Mouse (Mus musculus): Measurements from ENCODE around the gene Opcml. TPM values are rescaled to one million over a fixed set of nuclear protein-coding genes. Genes with fewer than 3 reads are reported as not detected.
A peak's percentile ranks its signal among the peaks of the same experiment; 100 is the strongest.

Gene Opcml
- polyA plus RNA-seq, 1 experiment = 43.6 TPM

DNA sequence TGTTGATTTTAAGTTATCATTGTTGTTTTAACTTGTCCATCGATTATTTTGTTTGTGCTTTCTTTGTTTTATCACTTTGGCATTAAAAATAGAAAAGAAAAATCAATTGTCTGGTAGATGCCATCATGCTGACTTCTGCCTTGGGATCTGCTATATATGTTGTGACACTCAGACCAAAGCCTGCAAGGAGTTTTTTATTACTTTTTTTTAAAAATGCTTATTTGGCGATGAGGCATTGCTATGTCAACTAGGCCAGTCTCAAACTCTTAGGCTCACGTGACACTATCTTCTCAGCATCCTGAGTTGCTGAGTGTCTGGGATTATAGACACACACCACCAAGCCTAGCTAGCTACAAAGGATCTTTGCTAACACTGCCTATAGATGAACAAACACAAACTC, 605.1 kb downstream of the Opcml start:
- H3K27me3 ChIP-seq (ENCODE audit: control insufficient read depth, insufficient read depth, low read length) = no peaks in the 10 kb centered on the region
- DNase-seq = no peak
- H3K27ac ChIP-seq (ENCODE audit: insufficient read depth, low read length) = no peak overlapping the region
- H3K4me1 ChIP-seq (ENCODE audit: control insufficient read depth, insufficient read depth, low read length) = no peaks in the 10 kb centered on the region
- TF ChIP-seq CTCF (IDR thresholded peaks at IDR 0.05; ENCODE audit: borderline replicate concordance, insufficient read depth, low read depth, low read length) = no peak
- no peak for TF ChIP-seq POLR2A (IDR thresholded peaks at IDR 0.05; ENCODE audit: borderline replicate concordance, insufficient read depth, low read length)
- WGBS = 90% methylated on average over 3 of the region's 3 CpGs
- no peak overlapping the region for H3K4me3 ChIP-seq (replicated peaks; ENCODE audit: insufficient read depth, low read depth, low read length)

DNA sequence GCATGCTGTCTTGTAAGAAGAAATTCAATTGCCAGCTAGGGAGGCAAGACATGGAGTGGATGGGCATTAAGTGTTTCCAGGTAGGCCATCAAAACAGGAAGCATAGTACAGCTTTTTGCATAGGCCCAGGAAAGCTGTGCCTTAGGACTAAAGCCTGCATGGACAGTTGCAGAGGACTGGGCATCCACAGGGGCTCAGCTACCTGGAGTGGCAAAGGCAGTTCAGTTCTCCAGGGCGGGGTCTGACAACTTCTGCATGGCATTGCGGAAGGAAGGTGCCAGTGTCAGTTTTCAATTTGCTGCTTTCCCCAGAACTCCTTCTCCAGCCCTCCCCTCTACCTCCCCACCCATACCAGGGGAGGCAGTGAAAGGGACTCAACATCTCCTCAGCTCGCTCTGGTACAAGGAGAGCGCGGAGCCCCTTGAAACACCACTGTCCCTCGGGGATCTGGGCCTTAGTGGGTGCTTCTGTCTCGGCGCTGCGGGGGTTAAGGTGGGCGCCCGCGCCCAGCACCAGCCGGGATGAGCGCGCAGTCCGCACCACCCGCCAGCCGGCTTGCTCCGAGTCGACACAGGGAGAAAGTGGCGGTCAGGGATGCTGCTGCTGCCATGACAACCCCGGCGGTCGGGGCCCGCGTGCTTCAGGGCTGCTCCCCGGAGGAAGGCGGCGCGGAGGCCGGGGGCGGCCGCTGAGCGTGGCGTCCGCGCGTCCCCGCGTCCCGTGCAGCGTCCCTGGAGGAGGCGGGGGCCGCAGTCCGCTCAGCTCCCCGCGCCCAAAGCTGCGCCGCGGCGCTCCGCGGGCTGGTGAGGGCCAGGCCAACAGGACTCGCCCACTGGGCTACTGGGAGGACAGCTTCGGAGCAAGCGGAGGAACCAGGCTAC, 612.4 kb downstream of the Opcml start:
- WGBS = 2% methylated on average over 50 of the region's 56 CpGs

DNA sequence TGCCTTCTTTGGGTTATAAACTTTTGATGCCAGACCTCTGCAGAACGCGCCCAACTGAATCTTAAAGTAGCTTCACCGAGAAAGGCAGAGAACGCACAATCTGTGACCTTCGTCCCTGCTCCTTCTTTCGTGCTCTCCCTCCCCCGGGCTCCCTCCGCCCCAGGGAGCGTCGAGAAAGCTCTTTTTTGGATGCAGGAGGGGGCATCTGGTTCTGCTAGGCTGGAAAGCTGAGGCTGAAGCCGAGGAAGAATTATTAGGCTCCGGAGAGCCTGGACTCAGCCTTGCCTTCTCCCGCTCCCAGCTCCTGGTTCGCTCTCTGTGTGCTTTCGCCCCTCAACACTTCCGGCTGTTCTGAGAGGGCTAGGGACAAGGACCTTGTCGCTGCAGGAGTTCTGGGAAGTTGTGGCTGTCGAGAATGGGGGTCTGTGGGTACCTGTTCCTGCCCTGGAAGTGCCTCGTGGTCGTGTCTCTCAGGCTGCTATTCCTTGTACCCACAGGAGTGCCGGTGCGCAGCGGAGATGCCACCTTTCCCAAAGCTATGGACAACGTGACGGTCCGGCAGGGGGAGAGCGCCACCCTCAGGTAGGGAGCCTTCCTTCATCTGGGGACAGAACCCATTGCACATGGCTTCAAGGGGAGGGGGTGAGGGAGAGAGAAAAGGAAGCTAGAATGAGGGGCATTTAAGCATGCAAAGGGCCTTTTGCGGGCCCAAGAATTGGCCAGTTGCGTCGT, 613.4 kb downstream of the Opcml start:
- peak; percentile 89 to 92 for DNase-seq
- no peaks in the 10 kb centered on the region for H3K27me3 ChIP-seq (ENCODE audit: control insufficient read depth, insufficient read depth, low read length)
- 2% methylated on average over 30 of the region's 30 CpGs for WGBS
- H3K4me1 ChIP-seq (ENCODE audit: control insufficient read depth, insufficient read depth, low read length) = no peaks in the 10 kb centered on the region; the same call in 1 of the 2 replicates
- TF ChIP-seq CTCF (IDR thresholded peaks at IDR 0.05; ENCODE audit: borderline replicate concordance, insufficient read depth, low read depth, low read length) = peak; percentile 83
- peak; percentile 25; the same call in 1 of the 2 replicates for TF ChIP-seq POLR2A (IDR thresholded peaks at IDR 0.05; ENCODE audit: borderline replicate concordance, insufficient read depth, low read length)
- H3K4me3 ChIP-seq (replicated peaks; ENCODE audit: insufficient read depth, low read depth, low read length) = peak overlapping the region; percentile 65
- H3K27ac ChIP-seq (ENCODE audit: insufficient read depth, low read length) = peak overlapping the region; percentile 94

More for the DNA sequence above, 612.4 kb downstream of the Opcml start:
- Histone ChIP-seq H3K27ac (ENCODE audit: insufficient read depth, low read length) (peak overlapping the region; percentile 94), H3K4me1 (ENCODE audit: control insufficient read depth, insufficient read depth, low read length) (no peaks in the 10 kb centered on the region; the same call in 1 of the 2 replicates), H3K4me3 (replicated peaks; ENCODE audit: insufficient read depth, low read depth, low read length) (peak overlapping the region; percentile 60), H3K27me3 (ENCODE audit: control insufficient read depth, insufficient read depth, low read length) (no peaks in the 10 kb centered on the region)
- TF ChIP-seq POLR2A (IDR thresholded peaks at IDR 0.05; ENCODE audit: borderline replicate concordance, insufficient read depth, low read length) (peak; percentile 35; the same call in 1 of the 2 replicates), CTCF (IDR thresholded peaks at IDR 0.05; ENCODE audit: borderline replicate concordance, insufficient read depth, low read depth, low read length) (no peak)
- DNase-seq = peak; percentile 80 to 85

DNA sequence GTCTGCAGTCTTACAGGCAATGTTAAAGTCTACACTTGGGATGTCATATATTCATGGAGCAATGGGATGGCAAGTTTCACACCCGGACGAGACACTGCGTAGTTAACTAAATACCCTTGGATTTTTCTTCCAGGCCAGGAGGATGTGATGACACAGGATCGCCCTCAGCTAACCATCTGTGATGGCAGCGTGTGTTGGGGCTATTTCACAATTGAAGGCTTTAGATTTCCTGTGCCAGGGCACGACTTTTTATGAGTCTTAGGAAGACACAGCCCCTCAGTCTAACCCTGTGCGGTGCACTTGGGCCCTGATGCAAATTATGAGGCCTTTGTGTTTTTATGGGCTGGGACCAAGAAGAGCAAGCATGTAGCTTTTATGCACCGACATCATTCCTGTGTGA, 614.0 kb downstream of the Opcml start:
- TF ChIP-seq CTCF (IDR thresholded peaks at IDR 0.05; ENCODE audit: borderline replicate concordance, insufficient read depth, low read depth, low read length) (no peak), POLR2A (IDR thresholded peaks at IDR 0.05; ENCODE audit: borderline replicate concordance, insufficient read depth, low read length) (no peak)
- Histone ChIP-seq H3K27me3 (ENCODE audit: control insufficient read depth, insufficient read depth, low read length) (no peaks in the 10 kb centered on the region), H3K4me1 (ENCODE audit: control insufficient read depth, insufficient read depth, low read length) (no peaks in the 10 kb centered on the region; the same call in 1 of the 2 replicates), H3K4me3 (replicated peaks; ENCODE audit: insufficient read depth, low read depth, low read length) (peak overlapping the region; percentile 65), H3K27ac (ENCODE audit: insufficient read depth, low read length) (peak overlapping the region; percentile 94)
- 10% methylated on average over 8 of the region's 8 CpGs for WGBS
- DNase-seq = peak; percentile 68 to 72

DNA sequence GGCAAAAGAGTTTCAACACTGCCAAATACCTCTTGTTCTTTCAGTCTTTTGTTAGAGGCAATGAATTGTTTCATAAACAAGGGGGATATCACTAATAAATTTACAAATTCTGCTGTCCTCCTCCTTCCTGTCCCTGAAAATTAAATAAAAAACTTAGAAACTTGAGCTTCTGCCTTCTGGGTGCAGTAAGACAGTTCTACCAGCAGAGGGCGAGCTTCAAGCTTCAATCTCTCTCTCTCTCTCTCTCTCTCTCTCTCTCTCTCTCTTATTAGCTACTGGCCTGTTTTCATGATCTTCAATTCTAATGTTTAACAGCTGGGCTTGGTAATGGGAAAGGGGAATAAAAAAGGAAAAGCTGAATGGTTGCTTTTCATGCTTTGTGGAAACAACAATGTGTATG, 615.2 kb downstream of the Opcml start:
- WGBS = 4% methylated on average over 1 of the region's 1 CpGs
- Histone ChIP-seq H3K4me1 (ENCODE audit: control insufficient read depth, insufficient read depth, low read length) (no peaks in the 10 kb centered on the region; the same call in 1 of the 2 replicates), H3K4me3 (replicated peaks; ENCODE audit: insufficient read depth, low read depth, low read length) (peak overlapping the region; percentile 26), H3K27me3 (ENCODE audit: control insufficient read depth, insufficient read depth, low read length) (no peaks in the 10 kb centered on the region), H3K27ac (ENCODE audit: insufficient read depth, low read length) (peak overlapping the region; percentile 47; the same call in 1 of the 2 replicates)
- peak; percentile 65 to 70 for DNase-seq
- TF ChIP-seq CTCF (IDR thresholded peaks at IDR 0.05; ENCODE audit: borderline replicate concordance, insufficient read depth, low read depth, low read length) = peak; percentile 39; the same call in 1 of the 2 replicates
- TF ChIP-seq POLR2A (IDR thresholded peaks at IDR 0.05; ENCODE audit: borderline replicate concordance, insufficient read depth, low read length) = no peak

DNA sequence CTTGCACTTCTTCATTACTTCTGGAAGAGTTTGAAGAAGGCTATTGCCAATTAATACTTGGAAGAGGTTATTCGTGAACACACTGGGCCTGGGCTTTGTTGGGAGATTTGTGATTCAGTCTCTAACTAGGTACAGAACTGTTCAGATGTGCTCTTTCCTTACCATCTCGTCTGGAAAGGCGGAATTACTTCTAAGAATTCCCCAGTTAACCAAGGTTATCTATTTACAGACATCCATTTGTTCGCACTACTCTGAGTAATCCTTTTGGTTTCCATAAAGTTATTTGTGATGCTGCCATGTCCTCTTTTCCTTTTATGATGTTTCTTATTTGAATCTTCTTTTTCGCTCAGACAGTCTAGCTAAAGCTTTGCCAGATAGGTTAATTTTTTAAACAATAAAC, 630.2 kb downstream of the Opcml start:
- no peak for DNase-seq
- WGBS = 89% methylated on average over 5 of the region's 5 CpGs
- H3K4me3 ChIP-seq (replicated peaks; ENCODE audit: insufficient read depth, low read depth, low read length) = no peak overlapping the region
- H3K4me1 ChIP-seq (ENCODE audit: control insufficient read depth, insufficient read depth, low read length) = no peaks in the 10 kb centered on the region
- TF ChIP-seq POLR2A (IDR thresholded peaks at IDR 0.05; ENCODE audit: borderline replicate concordance, insufficient read depth, low read length) = no peak
- no peak for TF ChIP-seq CTCF (IDR thresholded peaks at IDR 0.05; ENCODE audit: borderline replicate concordance, insufficient read depth, low read depth, low read length)
- H3K27ac ChIP-seq (ENCODE audit: insufficient read depth, low read length) = no peak overlapping the region; the same call in 1 of the 2 replicates
- H3K27me3 ChIP-seq (ENCODE audit: control insufficient read depth, insufficient read depth, low read length) = no peaks in the 10 kb centered on the region

DNA sequence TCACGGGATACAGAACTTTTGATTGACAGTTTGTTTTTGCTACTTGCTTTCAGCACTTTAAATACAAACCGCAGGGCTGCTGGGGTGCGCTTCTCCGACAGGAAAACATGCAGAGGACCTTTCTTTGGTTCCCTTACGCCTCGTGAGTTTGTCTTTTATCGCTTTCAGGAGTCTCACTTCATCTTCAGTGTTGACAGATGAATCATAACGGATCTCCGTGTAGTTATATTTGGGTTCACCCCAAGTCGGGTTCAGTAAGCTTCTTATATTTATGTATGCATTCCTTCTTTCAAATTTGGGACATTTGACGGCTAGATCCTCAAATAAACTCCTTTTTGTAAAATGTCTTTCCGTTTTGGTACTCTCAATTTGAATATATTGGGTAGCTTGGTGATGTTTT, 632.8 kb downstream of the Opcml start:
- H3K4me1 ChIP-seq (ENCODE audit: control insufficient read depth, insufficient read depth, low read length) = peaks cover 3% of the 10 kb centered on the region; the same call in 1 of the 2 replicates
- no peak overlapping the region for H3K27ac ChIP-seq (ENCODE audit: insufficient read depth, low read length)
- DNase-seq = no peak
- 66% methylated on average over 12 of the region's 12 CpGs for WGBS
- TF ChIP-seq CTCF (IDR thresholded peaks at IDR 0.05; ENCODE audit: borderline replicate concordance, insufficient read depth, low read depth, low read length) = no peak
- TF ChIP-seq POLR2A (IDR thresholded peaks at IDR 0.05; ENCODE audit: borderline replicate concordance, insufficient read depth, low read length) = no peak
- no peak overlapping the region for H3K4me3 ChIP-seq (replicated peaks; ENCODE audit: insufficient read depth, low read depth, low read length)
- no peaks in the 10 kb centered on the region for H3K27me3 ChIP-seq (ENCODE audit: control insufficient read depth, insufficient read depth, low read length)

Measured in cerebellum, adult 2 months (tissue).